Mouse (Mus musculus) lung, adult 2 months (tissue): ENCODE measurements around the gene Unc50.

Experiments used
- CTCF ChIP-seq: fragments of 200-500 bp; IDR thresholded peaks from 2 replicates; pipeline ENCODE4 v1.5.1; 2011; ENCODE audit warnings: mild to moderate bottlenecking, low read length, control low read depth; ENCODE audit not compliant: insufficient read depth
- POLR2A ChIP-seq: fragments of 200-500 bp; IDR thresholded peaks from 2 replicates; pipeline ENCODE4 v1.6.1; 2011; ENCODE audit warnings: low read depth, mild to moderate bottlenecking, control low read depth, low read length, borderline replicate concordance; ENCODE audit errors: extremely low read depth

DNA sequence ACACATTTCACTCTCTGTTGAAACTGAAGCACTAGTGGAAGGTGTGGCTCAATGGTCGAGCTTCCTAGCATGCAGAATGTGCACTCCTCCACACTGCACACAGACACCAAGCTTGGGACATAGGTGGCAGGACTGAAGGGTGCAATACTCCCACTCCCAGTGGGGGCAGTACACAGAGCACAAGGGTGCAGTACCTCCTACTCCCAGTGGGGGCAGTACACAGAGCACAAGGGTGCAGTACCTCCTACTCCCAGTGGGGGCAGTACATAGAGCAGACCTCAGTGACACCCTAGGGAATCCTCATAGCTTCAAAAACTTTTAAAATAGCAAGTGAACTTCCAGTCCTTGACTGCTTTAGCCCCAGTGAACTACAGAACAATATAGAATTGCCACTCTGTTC, 10.5 kb upstream of the Unc50 start:
- peak; percentile 95 for TF ChIP-seq CTCF
- TF ChIP-seq POLR2A = no peak
